Mouse (Mus musculus) neural tube, embryonic 12.5 days (tissue): ENCODE results near the gene Macrod2. TPM values are rescaled to one million over a fixed set of nuclear protein-coding genes. Genes with fewer than 3 reads are reported as not detected.

ENCODE experiments used
- ATAC-seq: fragments of 200-750 bp; cut with Nextera tagmentation; 2 replicates; pipeline ENCODE4 v1.8.0; 2017; ENCODE audit warnings: low read depth, mild to moderate bottlenecking, moderate TSS enrichment, moderate library complexity; ENCODE audit not compliant: low FRiP score
- H3K27ac ChIP-seq: fragments of 300-500 bp; sonication (generic); 2 replicates; pipeline ENCODE4 v1.5.1; 2016
- H3K27me3 ChIP-seq: fragments of 300-500 bp; sonication (generic); replicated peaks from 2 replicates; pipeline ENCODE4 v1.6.1; 2016; ENCODE audit warnings: mild to moderate bottlenecking
- H3K36me3 ChIP-seq: fragments of 300-500 bp; sonication (generic); 2 replicates; pipeline ENCODE4 v1.6.1; 2016; ENCODE audit warnings: mild to moderate bottlenecking
- H3K4me1 ChIP-seq: fragments of 300-500 bp; sonication (generic); 2 replicates; pipeline ENCODE4 v1.6.1; 2016
- H3K4me2 ChIP-seq: fragments of 300-500 bp; sonication (generic); replicated peaks from 2 replicates; pipeline ENCODE4 v1.6.1; 2016; ENCODE audit warnings: mild to moderate bottlenecking
- H3K4me3 ChIP-seq: fragments of 300-500 bp; sonication (generic); 2 replicates; pipeline ENCODE4 v1.5.1; 2016
- H3K9ac ChIP-seq: fragments of 300-500 bp; sonication (generic); 2 replicates; pipeline ENCODE4 v1.6.1; 2016; ENCODE audit warnings: mild to moderate bottlenecking
- H3K9me3 ChIP-seq: fragments of 300-500 bp; sonication (generic); 2 replicates; pipeline ENCODE4 v1.6.1; 2016; ENCODE audit warnings: mild to moderate bottlenecking
- WGBS: fragments of 180-500 bp; shearing (Covaris S2); methylation state at CpG from one replicate; pipeline ENCODE4 v1.1.7; 2016; 5-methylcytosine and 5-hydroxymethylcytosine counted together
- polyA plus RNA-seq: library from polyadenylated mRNA; unstranded; fragments of >200 nt; fragmentation: Nextera tagmentation; extraction: Ambion mirVana; gene quantifications from 2 replicates; pipeline ENCODE4 v1.2.1, GENCODE M21; 2016

Gene Macrod2
- polyA plus RNA-seq, 1 experiment from 2014 or later, result 53.8 TPM

DNA sequence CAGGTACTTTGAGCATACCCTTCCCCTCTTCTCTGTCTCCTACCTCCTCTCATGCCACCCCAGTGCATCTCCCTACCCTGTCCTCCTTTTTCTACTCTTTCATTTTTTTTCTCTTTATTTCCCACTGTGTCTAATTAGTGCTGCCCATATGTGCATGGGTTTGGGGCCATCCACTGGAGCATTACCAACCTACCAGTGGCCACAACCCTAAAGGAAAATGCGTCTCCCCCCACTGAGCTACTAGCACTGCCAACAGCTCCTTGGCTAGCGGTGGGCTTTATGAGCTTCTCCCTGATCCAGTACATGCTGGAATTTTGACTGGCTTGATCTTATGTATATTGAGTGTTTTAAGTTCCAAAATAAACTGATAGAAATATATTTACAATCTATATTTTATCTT is 1949.6 kb downstream of the Macrod2 start:
- H3K36me3 ChIP-seq, result no peaks in the 10 kb centered on the region
- H3K4me3 ChIP-seq, result no peak overlapping the region
- H3K9ac ChIP-seq, result no peak overlapping the region
- no peaks in the 10 kb centered on the region for H3K9me3 ChIP-seq
- ATAC-seq, result no peak
- H3K27ac ChIP-seq, result no peak overlapping the region
- H3K4me1 ChIP-seq, result no peaks in the 10 kb centered on the region
- WGBS, result 84% methylated on average over 2 of the region's 2 CpGs
- H3K27me3 ChIP-seq, result no peaks in the 10 kb centered on the region
- H3K4me2 ChIP-seq, result no peak overlapping the region

DNA sequence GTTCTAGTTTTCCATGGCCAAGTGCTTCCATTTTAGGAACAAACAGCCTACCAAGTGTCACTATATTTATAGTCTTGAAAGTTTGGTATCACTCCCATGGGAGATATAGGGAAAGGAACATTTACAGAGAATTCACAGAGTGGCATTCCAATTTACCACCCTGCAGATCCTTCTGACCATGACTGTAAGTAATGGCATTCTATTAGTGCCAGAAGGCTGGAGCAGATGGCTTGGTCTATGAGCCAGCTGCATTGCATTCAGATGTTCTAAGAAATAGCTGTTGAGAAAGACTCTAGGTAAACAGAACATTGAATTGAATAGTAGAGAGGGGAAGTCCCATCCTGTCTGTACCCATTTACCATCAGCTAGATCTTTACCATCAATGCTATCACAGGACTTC is 1954.7 kb downstream of the Macrod2 start:
- H3K4me3 ChIP-seq, result no peak overlapping the region
- no peaks in the 10 kb centered on the region for H3K4me1 ChIP-seq
- ATAC-seq, result no peak
- H3K9me3 ChIP-seq, result no peaks in the 10 kb centered on the region
- no peak overlapping the region for H3K9ac ChIP-seq
- no peak overlapping the region for H3K27ac ChIP-seq
- H3K36me3 ChIP-seq, result no peaks in the 10 kb centered on the region
- H3K27me3 ChIP-seq, result no peaks in the 10 kb centered on the region
- no peak overlapping the region for H3K4me2 ChIP-seq

DNA sequence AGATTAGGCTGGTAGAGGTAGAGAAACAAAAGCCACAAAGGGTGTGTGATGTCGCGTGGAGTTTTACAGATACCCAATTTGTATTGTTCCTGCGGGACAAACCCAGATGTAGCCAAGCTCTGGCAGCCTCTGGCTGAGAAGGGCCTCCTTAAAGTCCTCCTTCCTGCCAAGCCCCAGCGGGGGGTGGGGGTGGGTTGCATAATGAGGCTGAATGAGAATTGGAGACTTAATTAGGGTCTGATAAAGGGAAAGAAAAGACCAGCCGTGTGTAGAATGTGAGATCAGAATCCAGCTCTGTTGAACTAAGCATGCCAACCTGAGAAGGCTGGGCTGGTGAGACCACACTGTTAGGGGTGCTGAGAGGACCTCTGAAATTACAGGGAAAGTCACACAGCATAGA is 1967.8 kb downstream of the Macrod2 start:
- 0 out of 2 replicates have a peak, but pooled peaks cover 4% of the 10 kb centered on the region for H3K4me1 ChIP-seq
- no peaks in the 10 kb centered on the region for H3K9me3 ChIP-seq
- no peak overlapping the region for H3K9ac ChIP-seq
- H3K27me3 ChIP-seq, result no peaks in the 10 kb centered on the region
- no peak overlapping the region for H3K4me3 ChIP-seq
- H3K36me3 ChIP-seq, result no peaks in the 10 kb centered on the region
- H3K4me2 ChIP-seq, result no peak overlapping the region
- WGBS, result 4% methylated on average over 5 of the region's 5 CpGs
- peak; percentile 59; the same call in 1 of the 2 replicates for ATAC-seq
- H3K27ac ChIP-seq, result no peak overlapping the region

DNA sequence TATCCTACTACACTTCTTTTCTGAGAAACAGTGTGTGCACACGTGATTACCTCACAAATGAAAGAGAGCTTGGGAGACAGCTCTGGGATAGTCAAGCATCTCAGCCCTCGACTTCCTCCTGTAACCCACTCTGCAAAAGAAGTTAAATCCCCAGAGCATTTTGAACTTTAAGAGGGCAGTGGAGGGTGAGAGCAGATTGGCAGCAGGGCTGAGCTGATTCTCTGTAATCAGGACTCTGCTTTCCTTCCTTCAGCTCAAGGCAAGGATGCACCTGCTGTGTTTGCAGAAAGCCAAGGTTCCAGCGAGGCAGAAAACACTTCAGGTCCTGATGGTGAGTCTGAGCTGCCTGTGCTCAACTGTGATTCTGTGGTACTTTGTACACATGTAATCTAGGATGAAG is 1978.9 kb downstream of the Macrod2 start:
- H3K4me1 ChIP-seq, result no peaks in the 10 kb centered on the region
- H3K36me3 ChIP-seq, result no peaks in the 10 kb centered on the region
- no peak overlapping the region for H3K4me3 ChIP-seq
- no peak overlapping the region for H3K4me2 ChIP-seq
- WGBS, result 35% methylated on average over 3 of the region's 3 CpGs
- no peaks in the 10 kb centered on the region for H3K27me3 ChIP-seq
- H3K27ac ChIP-seq, result no peak overlapping the region
- no peaks in the 10 kb centered on the region for H3K9me3 ChIP-seq
- H3K9ac ChIP-seq, result no peak overlapping the region
- no peak for ATAC-seq

DNA sequence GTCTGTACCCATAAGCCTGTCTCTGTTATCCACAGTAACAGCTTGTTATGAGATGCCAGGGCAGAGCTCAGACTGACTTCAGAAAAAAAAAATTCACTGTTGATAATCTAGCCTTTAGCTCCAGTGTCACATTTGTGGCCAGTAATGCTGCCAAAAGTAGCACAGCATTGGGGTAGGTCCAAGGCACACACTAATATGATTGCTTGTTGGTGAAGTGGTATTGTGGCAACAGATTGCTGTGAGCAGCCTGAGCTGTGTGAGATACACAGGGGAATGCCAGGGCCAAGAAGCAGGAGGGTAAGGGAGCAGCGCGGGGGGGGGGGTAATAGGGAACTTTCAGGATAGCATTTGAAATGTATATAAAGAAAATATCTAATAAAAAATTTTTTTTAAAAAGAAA is 1985.5 kb downstream of the Macrod2 start:
- H3K27me3 ChIP-seq, result no peaks in the 10 kb centered on the region
- WGBS, result 80% methylated on average over 2 of the region's 2 CpGs

DNA sequence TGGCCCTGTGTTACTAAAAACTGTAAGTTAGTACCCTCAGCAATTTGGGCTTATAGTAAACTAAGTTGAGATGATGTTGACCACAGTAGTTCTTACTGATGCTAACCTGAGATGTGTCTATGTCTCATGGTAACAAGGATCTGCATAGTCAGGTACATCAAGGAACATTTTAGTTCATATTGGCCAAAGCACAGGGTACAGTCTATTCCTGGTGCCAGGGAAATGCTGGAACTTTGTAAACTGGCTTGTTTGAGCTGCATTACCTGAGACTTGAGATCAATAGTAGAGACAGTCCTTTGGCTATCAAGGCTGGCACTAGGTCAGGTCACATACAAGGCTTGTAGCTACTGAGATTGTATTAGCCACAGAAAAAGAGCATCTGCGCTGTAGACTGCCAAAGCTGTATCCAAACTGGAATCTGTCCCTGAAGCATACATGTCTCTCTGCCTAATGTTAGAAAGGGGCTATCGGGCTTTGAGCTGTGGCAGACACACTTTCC is 1986.0 kb downstream of the Macrod2 start:
- no peaks in the 10 kb centered on the region for H3K4me1 ChIP-seq
- no peak overlapping the region for H3K27ac ChIP-seq
- H3K9ac ChIP-seq, result no peak overlapping the region
- H3K36me3 ChIP-seq, result no peaks in the 10 kb centered on the region
- no peak for ATAC-seq
- WGBS, result 95% methylated on average over 2 of the region's 2 CpGs
- no peaks in the 10 kb centered on the region for H3K9me3 ChIP-seq
- H3K4me2 ChIP-seq, result no peak overlapping the region
- H3K4me3 ChIP-seq, result no peak overlapping the region
- H3K27me3 ChIP-seq, result no peaks in the 10 kb centered on the region

More for the DNA sequence above, 1985.5 kb downstream of the Macrod2 start:
- no peak for ATAC-seq
- Histone ChIP-seq H3K27ac (no peak overlapping the region), H3K4me2 (no peak overlapping the region), H3K9me3 (no peaks in the 10 kb centered on the region), H3K4me1 (no peaks in the 10 kb centered on the region), H3K9ac (no peak overlapping the region), H3K4me3 (no peak overlapping the region), H3K36me3 (no peaks in the 10 kb centered on the region)

DNA sequence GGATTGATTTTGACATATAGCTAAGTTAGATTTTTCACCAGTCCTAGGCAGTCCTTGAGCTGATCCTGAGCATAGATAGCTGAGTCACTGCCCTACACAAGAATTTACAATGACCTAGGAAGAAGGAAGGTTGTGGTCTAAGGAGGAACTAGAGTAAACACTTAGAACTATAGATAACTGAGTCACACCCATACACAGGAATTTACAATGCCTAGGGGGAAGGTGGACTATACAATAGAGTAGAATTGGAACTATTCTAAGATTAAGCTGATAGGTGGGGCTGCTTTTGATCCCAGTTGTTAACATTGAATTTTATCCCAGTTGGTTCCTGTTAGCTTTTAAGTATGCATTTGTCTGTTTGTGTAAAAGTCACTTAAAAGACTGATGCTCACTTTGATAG is 1998.4 kb downstream of the Macrod2 start:
- 0 out of 2 replicates have a peak, but pooled peaks cover 2% of the 10 kb centered on the region for H3K4me1 ChIP-seq
- no peaks in the 10 kb centered on the region for H3K9me3 ChIP-seq
- H3K36me3 ChIP-seq, result no peaks in the 10 kb centered on the region
- H3K4me2 ChIP-seq, result no peak overlapping the region
- no peaks in the 10 kb centered on the region for H3K27me3 ChIP-seq
- H3K4me3 ChIP-seq, result no peak overlapping the region
- no peak overlapping the region for H3K27ac ChIP-seq
- no peak overlapping the region for H3K9ac ChIP-seq
- no peak for ATAC-seq

DNA sequence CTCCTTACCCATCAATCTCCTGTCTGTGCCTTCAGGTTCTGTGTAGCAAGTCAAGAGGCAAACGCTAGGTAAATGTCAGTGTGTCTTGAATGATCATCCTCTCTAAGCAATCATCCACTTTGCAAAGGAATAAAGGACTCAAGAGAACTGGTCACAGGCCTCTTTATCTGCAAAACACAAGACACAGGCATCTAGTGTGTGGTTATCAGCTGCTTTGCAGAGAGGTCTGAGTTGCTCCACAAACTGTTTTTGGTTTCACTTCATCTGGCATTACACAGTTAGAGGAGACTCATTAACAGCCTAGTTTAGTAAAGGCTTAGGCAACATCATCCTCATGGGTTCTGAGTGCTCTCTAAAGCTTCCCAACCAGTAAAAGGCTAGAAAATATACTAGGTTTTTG is 2004.4 kb downstream of the Macrod2 start:
- no peak for ATAC-seq
- no peaks in the 10 kb centered on the region for H3K9me3 ChIP-seq
- no peak overlapping the region for H3K4me3 ChIP-seq
- 53% methylated on average over 1 of the region's 1 CpGs for WGBS
- H3K4me1 ChIP-seq, result no peaks in the 10 kb centered on the region
- no peaks in the 10 kb centered on the region for H3K27me3 ChIP-seq
- no peak overlapping the region for H3K4me2 ChIP-seq
- H3K9ac ChIP-seq, result no peak overlapping the region
- no peak overlapping the region for H3K27ac ChIP-seq
- H3K36me3 ChIP-seq, result no peaks in the 10 kb centered on the region

DNA sequence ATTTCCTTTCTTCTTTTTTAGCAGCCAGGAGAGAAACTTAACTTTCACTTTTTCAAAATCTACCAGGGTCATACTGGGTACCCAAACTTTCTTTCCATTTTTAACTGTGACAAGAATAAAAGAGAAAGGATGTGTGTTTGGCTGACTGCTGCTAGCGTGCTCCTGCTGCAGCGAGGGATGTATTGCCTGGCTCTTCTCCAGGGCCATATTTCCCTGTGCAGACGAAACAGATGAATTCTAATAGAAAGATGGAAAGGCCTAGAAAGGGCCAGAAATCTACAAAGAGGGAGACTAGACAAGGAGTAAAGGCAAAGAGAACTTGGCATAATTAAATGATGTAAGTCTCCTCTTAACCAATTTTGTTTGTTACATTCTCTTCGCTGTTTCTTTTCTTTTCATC is 2005.7 kb downstream of the Macrod2 start:
- no peak overlapping the region for H3K4me3 ChIP-seq
- H3K27ac ChIP-seq, result no peak overlapping the region
- no peaks in the 10 kb centered on the region for H3K4me1 ChIP-seq
- no peaks in the 10 kb centered on the region for H3K9me3 ChIP-seq
- no peaks in the 10 kb centered on the region for H3K36me3 ChIP-seq
- no peaks in the 10 kb centered on the region for H3K27me3 ChIP-seq
- H3K9ac ChIP-seq, result no peak overlapping the region
- H3K4me2 ChIP-seq, result no peak overlapping the region
- 88% methylated on average over 4 of the region's 4 CpGs for WGBS
- no peak for ATAC-seq

DNA sequence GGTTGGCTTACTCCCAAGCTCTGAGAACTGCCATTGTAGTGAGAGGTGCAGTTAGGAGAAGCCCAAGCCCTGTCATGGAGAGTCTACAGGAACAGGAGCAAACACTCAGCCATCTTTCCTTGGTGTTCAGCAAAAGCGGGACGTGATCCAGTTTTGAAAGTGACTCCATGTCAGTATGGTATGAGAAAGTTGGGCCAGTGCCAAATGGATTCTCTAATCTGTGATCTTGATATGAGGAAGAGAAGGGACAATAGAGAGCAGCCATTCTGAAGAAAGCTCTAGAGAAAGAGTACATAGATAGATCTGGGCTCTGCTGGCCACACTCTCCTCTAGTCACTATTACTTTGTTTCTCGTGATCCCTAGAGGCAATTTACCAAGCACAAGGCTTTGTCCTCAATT is 2006.2 kb downstream of the Macrod2 start:
- no peaks in the 10 kb centered on the region for H3K36me3 ChIP-seq
- WGBS, result 77% methylated on average over 3 of the region's 3 CpGs
- H3K4me1 ChIP-seq, result no peaks in the 10 kb centered on the region
- no peak overlapping the region for H3K4me2 ChIP-seq
- H3K9ac ChIP-seq, result no peak overlapping the region
- H3K27ac ChIP-seq, result no peak overlapping the region
- H3K9me3 ChIP-seq, result no peaks in the 10 kb centered on the region
- H3K4me3 ChIP-seq, result no peak overlapping the region
- no peaks in the 10 kb centered on the region for H3K27me3 ChIP-seq
- no peak for ATAC-seq

DNA sequence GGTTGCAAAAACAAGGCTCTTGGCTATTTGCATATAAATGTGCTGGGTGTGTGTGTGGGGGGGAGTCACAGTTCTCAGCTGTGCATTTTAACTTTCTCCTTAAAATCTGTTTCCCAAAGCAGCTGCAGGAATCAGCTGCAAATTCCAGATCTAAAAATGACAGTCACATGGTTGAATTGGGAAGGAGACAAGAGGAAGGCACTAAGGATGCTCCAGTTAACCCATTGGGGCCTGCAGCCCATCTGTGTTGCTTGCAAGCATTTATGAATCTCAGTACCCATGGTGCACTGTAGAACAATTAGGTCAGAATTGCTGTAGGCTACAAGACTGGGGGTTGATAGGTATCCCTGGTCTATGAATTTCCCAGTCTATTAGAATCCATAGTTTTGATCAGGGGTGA is 2008.3 kb downstream of the Macrod2 start:
- H3K4me2 ChIP-seq, result no peak overlapping the region
- no peaks in the 10 kb centered on the region for H3K9me3 ChIP-seq
- no peak overlapping the region for H3K27ac ChIP-seq
- no peak overlapping the region for H3K9ac ChIP-seq
- no peaks in the 10 kb centered on the region for H3K36me3 ChIP-seq
- no peak overlapping the region for H3K4me3 ChIP-seq
- no peaks in the 10 kb centered on the region for H3K4me1 ChIP-seq
- H3K27me3 ChIP-seq, result no peaks in the 10 kb centered on the region
- ATAC-seq, result no peak

DNA sequence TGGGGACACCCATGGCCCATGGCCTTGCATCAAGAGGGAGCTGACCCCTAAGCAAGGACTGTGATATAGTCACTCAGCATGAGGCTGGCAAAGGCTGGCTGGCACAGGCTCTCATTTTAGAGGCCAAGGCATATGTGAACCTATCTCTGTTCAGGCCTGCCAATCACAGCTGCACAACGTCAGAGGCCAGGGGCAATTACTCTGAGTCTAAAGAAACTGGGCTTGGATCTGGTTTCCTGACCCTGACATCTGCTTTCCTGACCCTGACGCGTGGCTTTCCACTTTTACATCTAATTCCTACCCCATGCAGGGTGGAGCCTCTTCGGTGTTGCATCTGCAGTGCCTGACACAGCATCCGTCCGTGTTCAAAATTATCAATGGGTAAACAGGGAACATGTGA is 2009.2 kb downstream of the Macrod2 start:
- Histone ChIP-seq H3K4me3 (no peak overlapping the region), H3K9me3 (no peaks in the 10 kb centered on the region), H3K27me3 (no peaks in the 10 kb centered on the region), H3K9ac (no peak overlapping the region), H3K4me2 (no peak overlapping the region), H3K4me1 (no peaks in the 10 kb centered on the region), H3K36me3 (no peaks in the 10 kb centered on the region), H3K27ac (no peak overlapping the region)
- 54% methylated on average over 6 of the region's 6 CpGs for WGBS
- ATAC-seq, result no peak

DNA sequence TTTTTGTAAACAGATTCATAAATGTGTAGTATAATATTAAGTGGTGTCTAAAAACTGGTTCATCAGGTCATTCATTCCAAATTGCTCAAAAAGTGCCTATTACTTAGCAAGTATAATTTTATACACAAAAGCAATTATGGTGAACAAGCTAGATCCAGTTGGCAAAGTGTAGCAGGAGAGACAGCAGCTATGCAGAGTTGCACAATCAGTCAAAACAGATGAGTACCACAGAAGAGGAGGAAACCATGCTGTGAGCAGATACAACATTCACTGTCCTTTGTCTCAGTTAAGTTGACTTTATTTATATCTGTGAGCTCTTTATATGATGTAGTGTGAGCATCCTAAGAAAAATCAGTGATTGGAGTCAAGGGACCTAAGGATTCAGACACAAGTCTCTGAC is 2012.2 kb downstream of the Macrod2 start:
- Histone ChIP-seq H3K4me3 (no peak overlapping the region), H3K27ac (no peak overlapping the region), H3K9ac (no peak overlapping the region), H3K4me2 (no peak overlapping the region), H3K4me1 (no peaks in the 10 kb centered on the region), H3K36me3 (no peaks in the 10 kb centered on the region), H3K27me3 (no peaks in the 10 kb centered on the region), H3K9me3 (no peaks in the 10 kb centered on the region)
- ATAC-seq, result no peak

DNA sequence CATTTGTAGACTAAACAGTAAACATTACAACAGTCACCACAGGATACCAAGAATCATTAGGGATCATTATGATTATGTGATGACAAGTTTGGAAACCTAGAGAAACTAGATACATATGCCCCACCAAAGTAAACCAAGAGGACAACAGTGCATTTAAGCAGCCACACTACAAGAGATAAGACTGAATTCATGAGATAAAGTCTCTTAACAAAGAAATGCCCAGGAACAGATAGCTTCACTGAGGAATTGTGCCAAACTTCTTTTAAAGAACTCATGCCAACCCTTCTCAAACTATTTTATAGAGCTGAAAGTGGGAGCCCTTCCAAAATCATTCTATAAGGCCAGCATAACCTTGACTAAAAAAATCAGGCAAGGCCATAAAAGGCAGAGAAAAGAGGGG is 2015.0 kb downstream of the Macrod2 start:
- Histone ChIP-seq H3K4me2 (no peak overlapping the region), H3K9ac (no peak overlapping the region), H3K27me3 (no peaks in the 10 kb centered on the region), H3K4me1 (no peaks in the 10 kb centered on the region), H3K27ac (no peak overlapping the region), H3K4me3 (no peak overlapping the region), H3K36me3 (no peaks in the 10 kb centered on the region), H3K9me3 (no peaks in the 10 kb centered on the region)
- ATAC-seq, result no peak
